Mouse (Mus musculus) forebrain, embryonic 14.5 days (tissue): ENCODE measurements around the gene Sft2d2. TPM values are rescaled to one million over a fixed set of nuclear protein-coding genes. Genes with fewer than 3 reads are reported as not detected.

Experiments
- ATAC-seq: fragments of 200-750 bp; cut with Nextera tagmentation; 2 replicates; pipeline ENCODE4 v1.8.0; 2017; ENCODE audit warnings: mild to moderate bottlenecking, moderate library complexity
- DNase-seq: peaks from one replicate; pipeline ENCODE4 v3.0.0-alpha.2; 2015; ENCODE audit warnings: low spot score
- H3K27ac ChIP-seq: fragments of 300-500 bp; sonication (generic); 2 replicates; pipeline ENCODE4 v1.5.1; 2014; ENCODE audit warnings: low read depth, mild to moderate bottlenecking, control low read depth, low read length, moderate library complexity
- H3K27me3 ChIP-seq: fragments of 300-500 bp; sonication (generic); replicated peaks from 2 replicates; pipeline ENCODE4 v1.6.1; 2014; ENCODE audit warnings: low read length, control low read depth, mixed read lengths; ENCODE audit not compliant: control insufficient read depth, insufficient read depth
- H3K36me3 ChIP-seq: fragments of 300-500 bp; sonication (generic); 2 replicates; pipeline ENCODE4 v1.6.1; 2014; ENCODE audit warnings: low read length, control low read depth; ENCODE audit not compliant: control insufficient read depth, insufficient read depth
- H3K4me1 ChIP-seq: fragments of 300-500 bp; sonication (generic); 2 replicates; pipeline ENCODE4 v1.6.1; 2014; ENCODE audit warnings: antibody characterized with exemption, low read length, control low read depth; ENCODE audit not compliant: control insufficient read depth, insufficient read depth
- H3K4me2 ChIP-seq: fragments of 300-500 bp; sonication (generic); 2 replicates; pipeline ENCODE4 v1.6.1; 2014; ENCODE audit warnings: mild to moderate bottlenecking, control low read depth, low read length
- H3K4me3 ChIP-seq: fragments of 300-500 bp; sonication (generic); 2 replicates; pipeline ENCODE4 v1.5.1; 2014; ENCODE audit warnings: low read depth, low read length, control low read depth
- H3K9ac ChIP-seq: fragments of 300-500 bp; sonication (generic); 2 replicates; pipeline ENCODE4 v1.6.1; 2014; ENCODE audit warnings: mild to moderate bottlenecking, low read length, control low read depth, moderate library complexity
- H3K9me3 ChIP-seq: fragments of 300-500 bp; sonication (generic); replicated peaks from 2 replicates; pipeline ENCODE4 v1.6.1; 2016; ENCODE audit warnings: low read length, control low read depth, mixed read lengths; ENCODE audit not compliant: control insufficient read depth
- WGBS: fragments of 180-500 bp; shearing (Covaris S2); extraction: QIAGEN DNeasy Blood & Tissue Kit; methylation state at CpG from one replicate; pipeline ENCODE4 v1.1.7; 2014; 5-methylcytosine and 5-hydroxymethylcytosine counted together
- polyA plus RNA-seq: library from polyadenylated mRNA; unstranded; fragments of >200 nt; fragmentation: Nextera tagmentation; extraction: Ambion mirVana; gene quantifications from 2 replicates; pipeline ENCODE4 v1.2.1, GENCODE M21; 2014

Sft2d2 gene
- 6.7 and 7.6 TPM in 2 replicates for polyA plus RNA-seq

DNA sequence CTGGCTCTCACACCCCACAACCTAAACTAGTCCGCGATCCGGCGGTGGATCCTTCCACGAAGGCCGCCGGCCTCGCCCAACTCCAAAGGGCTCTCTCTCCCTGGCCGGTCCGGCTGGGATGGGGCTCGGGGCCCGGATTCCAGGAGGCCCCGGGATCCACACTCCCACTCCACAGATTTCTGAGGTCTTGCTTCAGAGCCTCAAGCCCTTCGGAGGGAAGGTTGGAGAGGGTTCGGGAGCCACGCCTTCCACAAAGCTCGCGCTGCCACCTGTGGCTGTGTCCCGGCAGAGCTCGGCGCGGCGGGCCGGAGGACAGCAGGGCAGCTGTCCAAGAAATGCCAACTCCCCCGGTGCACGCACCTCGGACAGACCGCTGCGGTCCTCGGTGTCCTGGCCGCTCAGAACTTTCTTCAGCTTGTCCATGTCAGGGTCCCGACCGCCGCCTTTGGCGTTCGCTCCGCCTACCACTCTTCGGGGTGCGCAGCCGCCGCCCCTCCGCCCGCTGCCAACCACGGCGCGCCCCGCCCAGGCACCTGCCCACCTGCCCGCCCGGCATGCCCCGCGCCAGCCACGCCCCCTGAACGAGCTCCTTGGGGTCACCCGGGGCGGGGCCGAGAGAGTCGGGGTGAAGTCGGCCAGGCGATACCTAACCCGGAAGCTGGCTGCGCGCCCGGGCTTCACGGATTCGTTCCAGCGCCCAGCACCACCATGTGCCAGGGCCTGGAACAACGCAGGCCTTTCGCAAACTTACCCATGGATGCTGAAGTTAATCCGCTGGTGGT, at the start of gene Sft2d2:
TSS of gene Sft2d2 (minus strand) at position 559 of the 782 bp plus-strand sequence.
- peak; percentile 90 for ATAC-seq
- no peak within 1 kb of the TSS for H3K27ac ChIP-seq

DNA sequence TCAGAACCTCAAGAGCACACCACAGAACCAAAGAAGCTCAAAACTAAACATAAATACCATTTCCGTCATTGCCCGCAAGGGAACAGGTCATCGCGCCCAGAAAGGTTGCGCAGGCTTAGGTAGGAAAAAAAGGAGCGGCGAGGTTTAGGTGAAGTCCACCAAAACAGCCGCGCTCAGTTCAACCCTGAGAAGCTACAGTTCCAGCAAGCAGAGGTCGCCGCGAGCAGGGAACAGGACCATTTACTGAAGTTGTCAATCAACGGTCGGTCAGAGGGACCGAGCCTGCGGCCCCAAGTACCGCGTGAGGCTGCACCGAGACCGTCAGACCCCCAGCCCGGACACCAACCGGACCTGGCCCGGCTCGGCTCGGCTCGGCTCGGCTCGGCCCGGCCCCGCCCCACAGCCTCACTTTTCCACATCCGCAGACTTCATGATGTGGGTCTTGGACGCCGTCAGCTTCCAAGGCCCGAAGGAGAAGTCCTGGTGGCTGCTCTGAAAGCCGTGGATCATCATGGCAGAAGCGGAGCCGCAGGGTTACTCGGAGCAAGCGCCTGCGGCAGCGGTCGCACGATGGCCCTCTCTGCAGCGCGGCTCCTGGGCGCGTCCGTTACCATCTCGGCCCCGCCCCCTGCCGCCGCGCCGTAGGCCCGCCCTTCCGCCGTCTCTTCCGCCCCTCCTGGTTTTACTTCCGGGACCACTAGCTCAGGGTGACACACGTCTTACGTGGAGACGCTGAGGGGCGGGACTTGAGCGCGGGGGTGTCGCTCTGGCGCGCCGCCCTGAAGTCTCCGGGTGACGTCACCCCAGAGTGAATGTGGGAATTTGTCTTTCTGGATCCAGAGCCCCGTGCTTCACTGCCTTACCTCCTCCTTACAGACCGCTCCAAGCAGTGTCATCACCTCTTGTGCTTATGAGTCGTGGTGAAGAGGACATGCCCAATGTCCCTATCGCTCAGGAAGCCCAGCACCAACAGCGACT, 42.4 kb upstream of the Sft2d2 start, which contains the start of gene Tiprl:
TSS of gene Tiprl (minus strand) at position 676 of the 978 bp plus-strand sequence.
- H3K9ac ChIP-seq, result peak within 1 kb of the TSS; percentile 92
- peaks cover 14% of the 10 kb centered on the region for H3K4me1 ChIP-seq
- peak within 1 kb of the TSS; percentile 60 for H3K4me2 ChIP-seq
- DNase-seq (peak; percentile 98), ATAC-seq (peak; percentile 99)
- no peaks in the 10 kb centered on the region for H3K27me3 ChIP-seq
- WGBS, result under 1% methylated on average over 76 of the region's 76 CpGs
- peak within 1 kb of the TSS; percentile 90 for H3K4me3 ChIP-seq
- no peaks in the 10 kb centered on the region for H3K9me3 ChIP-seq
- H3K27ac ChIP-seq, result peak within 1 kb of the TSS; percentile 89
- H3K36me3 ChIP-seq, result no peaks in the 10 kb centered on the region

More for the DNA sequence above, at the start of gene Sft2d2:
- Histone ChIP-seq H3K4me2 (peak within 1 kb of the TSS; percentile 93), H3K36me3 (no peaks in the 10 kb centered on the region), H3K27me3 (no peaks in the 10 kb centered on the region), H3K4me1 (peaks cover 8% of the 10 kb centered on the region; the same call in 1 of the 2 replicates), H3K4me3 (peak within 1 kb of the TSS; percentile 62), H3K9ac (peak within 1 kb of the TSS; percentile 56), H3K9me3 (no peaks in the 10 kb centered on the region)
- under 1% methylated on average over 65 of the region's 69 CpGs for WGBS
- peak; percentile 83 for DNase-seq

DNA sequence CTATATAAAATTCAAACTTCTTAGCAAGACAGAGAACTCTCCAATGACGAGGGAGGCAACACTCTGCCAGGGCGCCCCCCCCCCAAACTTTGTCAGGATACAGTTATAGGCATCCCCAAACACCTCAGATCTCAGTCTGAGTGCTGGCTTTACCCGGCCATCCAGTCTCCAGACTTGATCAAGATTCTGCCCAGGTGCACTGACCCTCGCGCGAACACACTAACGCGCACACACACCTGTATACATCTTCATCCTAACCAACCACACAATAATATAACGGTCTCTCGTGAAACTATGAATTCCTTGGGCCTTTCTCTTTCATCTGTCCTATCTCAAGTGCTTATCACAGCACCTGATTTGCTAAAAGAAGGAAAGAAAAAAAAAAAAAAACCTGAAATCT, 41.6 kb upstream of the Sft2d2 start:
- no peaks in the 10 kb centered on the region for H3K27me3 ChIP-seq
- no peak overlapping the region for H3K27ac ChIP-seq
- H3K4me3 ChIP-seq, result peak overlapping the region; percentile 90
- no peaks in the 10 kb centered on the region for H3K9me3 ChIP-seq
- H3K4me1 ChIP-seq, result peaks cover 14% of the 10 kb centered on the region
- ATAC-seq (no peak), DNase-seq (no peak)
- WGBS, result 16% methylated on average over 10 of the region's 10 CpGs
- H3K9ac ChIP-seq, result peak overlapping the region; percentile 92
- H3K36me3 ChIP-seq, result no peaks in the 10 kb centered on the region
- H3K4me2 ChIP-seq, result peak overlapping the region; percentile 60

- WGBS, result 85% methylated on average over 2 of the region's 2 CpGs
- Histone ChIP-seq H3K27me3 (no peaks in the 10 kb centered on the region), H3K4me2 (no peak overlapping the region), H3K4me1 (peaks cover 14% of the 10 kb centered on the region), H3K27ac (no peak overlapping the region), H3K9me3 (no peaks in the 10 kb centered on the region), H3K4me3 (no peak overlapping the region), H3K36me3 (no peaks in the 10 kb centered on the region), H3K9ac (no peak overlapping the region)
- no peak for DNase-seq
- no peak for ATAC-seq
These were observed 39.6 kb upstream of the Sft2d2 start for GRCm38 (mm10) chr1:165233806-165234205.

- no peak overlapping the region for H3K9ac ChIP-seq
- ATAC-seq, result no peak
- H3K9me3 ChIP-seq, result no peaks in the 10 kb centered on the region
- no peak for DNase-seq
- 95% methylated on average over 4 of the region's 4 CpGs for WGBS
- H3K4me1 ChIP-seq, result peaks cover 6% of the 10 kb centered on the region
- H3K36me3 ChIP-seq, result peaks cover 9% of the 10 kb centered on the region
- no peaks in the 10 kb centered on the region for H3K27me3 ChIP-seq
- H3K4me3 ChIP-seq, result no peak overlapping the region
- no peak overlapping the region for H3K4me2 ChIP-seq
- no peak overlapping the region for H3K27ac ChIP-seq
These were observed 36.5 kb upstream of the Sft2d2 start for GRCm38 (mm10) chr1:165230691-165231090.

GRCm38 (mm10) chr1:165229577-165229976, 35.3 kb upstream of the Sft2d2 start:
- no peak overlapping the region for H3K4me2 ChIP-seq
- WGBS, result 89% methylated on average over 9 of the region's 9 CpGs
- no peak overlapping the region for H3K9ac ChIP-seq
- H3K27me3 ChIP-seq, result no peaks in the 10 kb centered on the region
- H3K36me3 ChIP-seq, result peaks cover 19% of the 10 kb centered on the region
- no peak overlapping the region for H3K27ac ChIP-seq
- ATAC-seq (no peak), DNase-seq (no peak)
- H3K4me1 ChIP-seq, result no peaks in the 10 kb centered on the region
- no peak overlapping the region for H3K4me3 ChIP-seq
- H3K9me3 ChIP-seq, result no peaks in the 10 kb centered on the region

DNA sequence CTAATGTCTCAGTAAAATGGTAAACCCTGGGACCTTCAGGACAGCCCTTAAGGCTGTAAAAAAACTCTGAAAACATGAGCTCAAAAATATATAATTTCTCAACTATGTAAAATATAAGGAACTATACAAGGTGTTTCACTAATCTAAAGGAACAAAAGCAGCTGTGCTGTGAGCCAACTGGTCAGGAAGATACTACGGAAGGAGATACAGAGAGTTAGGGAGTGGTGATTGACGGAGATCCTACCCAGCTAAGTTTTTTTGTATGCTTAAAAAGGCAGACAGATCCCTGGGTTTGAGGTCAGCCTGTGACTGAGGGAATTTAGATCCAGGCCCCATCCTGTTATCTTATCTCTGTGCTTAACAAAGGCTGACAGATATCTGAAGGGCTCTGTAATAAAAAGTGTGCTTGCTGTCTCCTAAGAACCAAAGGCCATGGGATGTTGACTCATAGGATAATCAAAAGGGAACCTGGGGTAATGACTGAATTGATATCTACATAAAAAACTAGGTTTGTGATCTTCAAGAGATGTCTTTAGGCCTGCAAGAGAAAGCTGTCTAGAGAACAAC, 22.9 kb upstream of the Sft2d2 start:
- no peaks in the 10 kb centered on the region for H3K9me3 ChIP-seq
- H3K36me3 ChIP-seq, result peaks cover 66% of the 10 kb centered on the region
- 96% methylated on average over 2 of the region's 2 CpGs for WGBS
- H3K27me3 ChIP-seq, result no peaks in the 10 kb centered on the region
- no peak overlapping the region for H3K9ac ChIP-seq
- no peak overlapping the region for H3K4me2 ChIP-seq
- no peak overlapping the region for H3K27ac ChIP-seq
- ATAC-seq (no peak), DNase-seq (no peak)
- no peaks in the 10 kb centered on the region for H3K4me1 ChIP-seq
- H3K4me3 ChIP-seq, result no peak overlapping the region

GRCm38 (mm10) chr1:165215831-165216230, 21.6 kb upstream of the Sft2d2 start:
- Histone ChIP-seq H3K4me1 (no peaks in the 10 kb centered on the region), H3K36me3 (peaks cover 55% of the 10 kb centered on the region), H3K9ac (no peak overlapping the region), H3K4me2 (no peak overlapping the region), H3K4me3 (no peak overlapping the region), H3K27me3 (no peaks in the 10 kb centered on the region), H3K9me3 (no peaks in the 10 kb centered on the region), H3K27ac (no peak overlapping the region)
- WGBS, result 89% methylated on average over 7 of the region's 7 CpGs
- DNase-seq, result no peak
- no peak for ATAC-seq
